Mouse (Mus musculus) forebrain, postnatal 0 days (tissue): ENCODE measurements around the gene Zmynd8. TPM values are rescaled to one million over a fixed set of nuclear protein-coding genes. Genes with fewer than 3 reads are reported as not detected.
A peak's percentile ranks its signal among the peaks of the same experiment; 100 is the strongest.

Experiments
- ATAC-seq: fragments of 200-750 bp; cut with Nextera tagmentation; 2 replicates; pipeline ENCODE4 v1.8.0; 2017; ENCODE audit warnings: mild to moderate bottlenecking, moderate library complexity
- DNase-seq: peaks from one replicate; pipeline ENCODE4 v3.0.0-alpha.2; 2015
- H3K27ac ChIP-seq: fragments of 300-500 bp; sonication (generic); 2 replicates; pipeline ENCODE4 v1.5.1; 2014; ENCODE audit warnings: low read depth, mild to moderate bottlenecking, antibody characterized with exemption, low read length, moderate library complexity, mixed read lengths
- H3K27me3 ChIP-seq: fragments of 300-500 bp; sonication (generic); 2 replicates; pipeline ENCODE4 v1.6.1; 2014; ENCODE audit warnings: mild to moderate bottlenecking, low read length, mixed read lengths; ENCODE audit not compliant: insufficient read depth
- H3K36me3 ChIP-seq: fragments of 300-500 bp; sonication (generic); 2 replicates; pipeline ENCODE4 v1.6.1; 2014; ENCODE audit warnings: mild to moderate bottlenecking, moderate library complexity; ENCODE audit not compliant: insufficient read depth
- H3K4me1 ChIP-seq: fragments of 300-500 bp; sonication (generic); 2 replicates; pipeline ENCODE4 v1.6.1; 2014; ENCODE audit warnings: antibody characterized with exemption; ENCODE audit not compliant: insufficient read depth
- H3K4me2 ChIP-seq: fragments of 300-500 bp; sonication (generic); 2 replicates; pipeline ENCODE4 v1.6.1; 2014; ENCODE audit warnings: low read depth, mild to moderate bottlenecking, moderate library complexity
- H3K4me3 ChIP-seq: fragments of 300-500 bp; sonication (generic); 2 replicates; pipeline ENCODE4 v1.5.1; 2014; ENCODE audit warnings: low read depth, low read length, mixed read lengths
- H3K9ac ChIP-seq: fragments of 300-500 bp; sonication (generic); 2 replicates; pipeline ENCODE4 v1.6.1; 2014; ENCODE audit warnings: mild to moderate bottlenecking
- H3K9me3 ChIP-seq: fragments of 300-500 bp; sonication (generic); 2 replicates; pipeline ENCODE4 v1.6.1; 2016; ENCODE audit warnings: low read length
- CTCF ChIP-seq: sonication (generic); IDR thresholded peaks from 2 replicates; pipeline ENCODE4 v1.5.1; 2016; ENCODE audit warnings: antibody characterized with exemption, control low read depth, low read depth
- WGBS: fragments of 180-500 bp; shearing (Covaris S2); extraction: QIAGEN DNeasy Blood & Tissue Kit; methylation state at CpG from one replicate; pipeline ENCODE4 v1.1.7; 2014; 5-methylcytosine and 5-hydroxymethylcytosine counted together
- microRNA-seq, 2 experiments: library from miRNA; unstranded; fragments of <30 nt; microRNA quantifications; one replicate each; pipeline ENCODE4; 2016
- polyA plus RNA-seq: library from polyadenylated mRNA; unstranded; fragments of >200 nt; fragmentation: Nextera tagmentation; extraction: Ambion mirVana; gene quantifications from 2 replicates; pipeline ENCODE4 v1.2.1, GENCODE M21; 2015
- total RNA-seq: library from RNA; depleted of rRNA; stranded (reverse); fragments of >200 nt; gene quantifications from 2 replicates; pipeline ENCODE4 v1.2.3, GENCODE M21; 2014; rRNA removed

The Zmynd8 gene
- total and polyA plus RNA-seq, 2 experiments from 2014 or later: 45.7 to 63.5 TPM

GRCm38 (mm10) chr2:165745306-165746098, 153.3 kb downstream of the Zmynd8 start:
- no peak for TF ChIP-seq CTCF
- Histone ChIP-seq H3K9me3 (no peaks in the 10 kb centered on the region), H3K27ac (peak overlapping the region; percentile 55), H3K9ac (0 out of 2 replicates have a peak overlapping the region, but pooled peaks have one; percentile 11), H3K4me2 (peak overlapping the region; percentile 28; the same call in 1 of the 2 replicates), H3K36me3 (no peaks in the 10 kb centered on the region), H3K4me1 (peaks cover 8% of the 10 kb centered on the region; the same call in 1 of the 2 replicates), H3K4me3 (no peak overlapping the region), H3K27me3 (peaks cover 12% of the 10 kb centered on the region)
- DNase-seq (peak; percentile 61), ATAC-seq (peak; percentile 89)
- WGBS: 7% methylated on average over 18 of the region's 18 CpGs

DNA sequence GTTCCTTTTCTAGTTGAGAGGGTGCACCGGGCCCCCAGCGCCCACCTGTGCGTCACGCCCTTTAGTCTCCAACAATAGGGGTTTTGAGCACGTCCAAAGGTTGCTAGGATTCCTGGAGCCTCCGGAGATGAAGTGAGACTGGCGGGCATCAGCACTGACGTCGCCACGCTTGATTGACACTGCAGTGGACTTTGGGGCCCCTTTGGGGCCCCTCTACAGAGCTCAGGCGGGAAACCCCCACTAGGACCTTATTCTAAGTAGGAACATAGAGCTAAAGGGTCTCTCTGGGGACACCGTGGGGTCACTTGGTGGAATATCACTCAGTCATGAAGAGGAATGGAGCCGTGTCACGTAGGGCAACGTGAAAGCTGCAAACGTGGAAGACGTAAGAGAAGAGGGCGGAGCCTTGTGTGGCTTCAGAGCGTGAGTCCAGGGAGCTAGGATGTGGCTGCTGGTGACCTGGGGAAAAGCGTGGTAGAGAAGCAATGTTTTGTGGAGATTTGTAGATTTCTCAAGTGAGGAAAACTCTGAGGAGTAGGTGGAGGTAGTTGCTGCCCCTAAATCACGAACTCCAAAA, 156.5 kb downstream of the Zmynd8 start:
- H3K9me3 ChIP-seq: no peaks in the 10 kb centered on the region
- H3K27me3 ChIP-seq: peaks cover 12% of the 10 kb centered on the region
- TF ChIP-seq CTCF: no peak
- H3K4me1 ChIP-seq: peaks cover 8% of the 10 kb centered on the region; the same call in 1 of the 2 replicates
- H3K36me3 ChIP-seq: no peaks in the 10 kb centered on the region
- no peak for ATAC-seq
- H3K4me3 ChIP-seq: no peak overlapping the region
- no peak overlapping the region for H3K27ac ChIP-seq
- WGBS: 28% methylated on average over 21 of the region's 21 CpGs
- no peak overlapping the region for H3K9ac ChIP-seq
- no peak overlapping the region for H3K4me2 ChIP-seq
- no peak for DNase-seq

GRCm38 (mm10) chr2:165741526-165742050, 157.2 kb downstream of the Zmynd8 start:
- peaks cover 12% of the 10 kb centered on the region for H3K27me3 ChIP-seq
- no peak overlapping the region for H3K4me2 ChIP-seq
- H3K4me1 ChIP-seq: peaks cover 8% of the 10 kb centered on the region; the same call in 1 of the 2 replicates
- H3K9ac ChIP-seq: no peak overlapping the region
- no peak for DNase-seq
- no peaks in the 10 kb centered on the region for H3K36me3 ChIP-seq
- no peak for ATAC-seq
- no peak overlapping the region for H3K4me3 ChIP-seq
- H3K9me3 ChIP-seq: no peaks in the 10 kb centered on the region
- no peak overlapping the region for H3K27ac ChIP-seq
- TF ChIP-seq CTCF: no peak
- 27% methylated on average over 11 of the region's 11 CpGs for WGBS

DNA sequence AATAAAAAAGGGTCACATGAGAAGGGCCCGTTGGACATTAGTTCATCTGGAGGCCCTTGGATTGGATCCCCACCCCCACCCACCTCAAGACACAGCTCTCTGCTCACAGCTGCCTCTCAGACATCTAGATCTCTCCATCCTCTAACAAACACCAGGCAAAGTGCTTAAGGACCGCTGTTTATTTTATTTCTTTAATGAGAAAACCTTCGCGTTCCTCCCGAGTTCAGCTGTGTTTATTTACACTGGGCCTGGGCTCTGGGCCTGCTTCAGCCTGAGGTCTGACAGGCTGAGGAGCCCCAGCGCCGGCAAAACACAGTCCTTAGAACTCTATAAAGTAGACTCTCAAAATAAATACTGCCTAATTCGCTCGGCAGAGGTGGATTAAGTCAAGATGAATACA, 157.8 kb downstream of the Zmynd8 start:
- TF ChIP-seq CTCF: no peak
- Histone ChIP-seq H3K9me3 (no peaks in the 10 kb centered on the region), H3K27me3 (peaks cover 12% of the 10 kb centered on the region), H3K27ac (no peak overlapping the region), H3K9ac (no peak overlapping the region), H3K36me3 (no peaks in the 10 kb centered on the region), H3K4me2 (no peak overlapping the region), H3K4me3 (no peak overlapping the region), H3K4me1 (peaks cover 7% of the 10 kb centered on the region; the same call in 1 of the 2 replicates)
- 11% methylated on average over 9 of the region's 9 CpGs for WGBS
- no peak for DNase-seq
- ATAC-seq: no peak

- H3K4me2 ChIP-seq: no peak overlapping the region
- 46% methylated on average over 4 of the region's 5 CpGs for WGBS
- no peaks in the 10 kb centered on the region for H3K36me3 ChIP-seq
- H3K27ac ChIP-seq: no peak overlapping the region
- no peak overlapping the region for H3K4me3 ChIP-seq
- no peak overlapping the region for H3K9ac ChIP-seq
- no peak for TF ChIP-seq CTCF
- peaks cover 3% of the 10 kb centered on the region; the same call in 1 of the 2 replicates for H3K4me1 ChIP-seq
- ATAC-seq: no peak
- H3K9me3 ChIP-seq: no peaks in the 10 kb centered on the region
- peaks cover 12% of the 10 kb centered on the region for H3K27me3 ChIP-seq
- DNase-seq: no peak
Observed at GRCm38 (mm10) chr2:165740381-165740780, 158.4 kb downstream of the Zmynd8 start.

- ATAC-seq (no peak; the same call in 1 of the 2 replicates), DNase-seq (no peak)
Observed at GRCm38 (mm10) chr2:165736297-165736696, 162.5 kb downstream of the Zmynd8 start.

More at GRCm38 (mm10) chr2:165736297-165736696, 162.5 kb downstream of the Zmynd8 start:
- Histone ChIP-seq H3K9ac (no peak overlapping the region), H3K36me3 (no peaks in the 10 kb centered on the region), H3K27me3 (no peaks in the 10 kb centered on the region), H3K27ac (no peak overlapping the region), H3K4me2 (no peak overlapping the region), H3K9me3 (no peaks in the 10 kb centered on the region), H3K4me3 (no peak overlapping the region), H3K4me1 (no peaks in the 10 kb centered on the region; the same call in 1 of the 2 replicates)
- 23% methylated on average over 2 of the region's 2 CpGs for WGBS
- 0 out of 2 replicates have a peak, but pooled peaks have one; percentile 10 for TF ChIP-seq CTCF

Small RNA genes lying within 50 kb of the gene (microRNA-seq; reads per million reads assigned to microRNA genes)
- gene Gm22692: 0 reads per million in 2 experiments

Other genes with a start within 250 kb of the Zmynd8 start
- gene Ncoa3, start 93.6 kb upstream of the Zmynd8 start, total RNA-seq: 19.8 and 24.1 TPM in 2 replicates
- 6.6 and 9.8 TPM in 2 replicates for gene Ncoa3, start 93.6 kb upstream of the Zmynd8 start, polyA plus RNA-seq